Mouse (Mus musculus) kidney, adult 9 months (tissue): Measurements from ENCODE around the gene Gm6034.
"Not testable (repeated sequence)": the region's sequence is repeated elsewhere in the genome, so short reads cannot be mapped to it uniquely, and the experiment has no call there.

Source experiments
- DNase-seq: peaks from one replicate; pipeline ENCODE4 v3.0.0; 2022

Gm6034 gene

GRCm38 (mm10) chr17:36083266-36083869, 40.6 kb downstream of the Gm6034 start:
- peak; percentile 85 for DNase-seq

- peak; percentile 29 for DNase-seq
Observed at GRCm38 (mm10) chr17:36083870-36084451, 41.2 kb downstream of the Gm6034 start.

GRCm38 (mm10) chr17:36085976-36086375, 43.2 kb downstream of the Gm6034 start:
- DNase-seq, result not testable (repeated sequence)

- not testable (repeated sequence) for DNase-seq
Observed at GRCm38 (mm10) chr17:36091933-36092332, 49.2 kb downstream of the Gm6034 start.

GRCm38 (mm10) chr17:36092520-36092919, 49.8 kb downstream of the Gm6034 start:
- not testable (repeated sequence) for DNase-seq

GRCm38 (mm10) chr17:36093936-36094335, 51.2 kb downstream of the Gm6034 start:
- no peak for DNase-seq

GRCm38 (mm10) chr17:36099603-36100002, 56.8 kb downstream of the Gm6034 start:
- DNase-seq, result not testable (repeated sequence)

- peak; percentile 84 for DNase-seq
Observed at GRCm38 (mm10) chr17:36102091-36102490, 59.3 kb downstream of the Gm6034 start.
